14 mouse cellular contexts compared by ENCODE assay signal in genomic region chr3:144400374-144400773, GRCm38 (mm10).
A peak's percentile ranks its signal among the peaks of the same experiment; 100 is the strongest.
DNase-seq lines count a peak whose midpoint lies in the region; ATAC-seq and TF ChIP-seq lines count a peak whose summit lies in the region.
"Had no signal": no experiment of that assay in that cellular context is flagged by ENCODE, and none has a peak within 500 bp of the region (broad histone marks: within the 10 kb centered on the region; RNA-seq: fewer than 3 reads in every experiment).

No protein-coding gene starts in this region.

- peaks cover 9% of the 10 kb centered on the region; the same call in 1 of the 2 replicates for H3K4me1 ChIP-seq in heart, postnatal 0 days (ENCODE audit: control insufficient read depth, insufficient read depth)
- H3K4me1 ChIP-seq in liver, embryonic 16.5 days (ENCODE audit: control insufficient read depth, low read depth, low read length): peaks cover 6% of the 10 kb centered on the region
- no peaks in the 10 kb centered on the region for H3K4me1 ChIP-seq in forebrain, embryonic 11.5 days (replicated peaks; ENCODE audit: control insufficient read depth, insufficient read depth, low read length)
- no peaks in the 10 kb centered on the region for H3K4me1 ChIP-seq in kidney, embryonic 16.5 days (ENCODE audit: insufficient read depth, low read length)

- no peak overlapping the region for H3K27ac ChIP-seq in heart, postnatal 0 days (ENCODE audit: low read depth)
- no peak overlapping the region for H3K27ac ChIP-seq in liver, embryonic 16.5 days (ENCODE audit: low read length)
- no peak overlapping the region for H3K27ac ChIP-seq in forebrain, embryonic 11.5 days (ENCODE audit: low read depth, low read length)
- no peak overlapping the region for H3K27ac ChIP-seq in kidney, embryonic 16.5 days (ENCODE audit: low read length)
- H3K27ac ChIP-seq: hindbrain, embryonic 13.5 days; intestine, embryonic 15.5 days; liver, embryonic 14.5 days; midbrain, embryonic 12.5 days; stomach, embryonic 15.5 days had no signal

- no peak overlapping the region for H3K9ac ChIP-seq in heart, postnatal 0 days (replicated peaks; ENCODE audit: low read depth, low read length)
- no peak overlapping the region for H3K9ac ChIP-seq in liver, embryonic 16.5 days (ENCODE audit: low read depth, low read length)
- no peak overlapping the region for H3K9ac ChIP-seq in forebrain, embryonic 11.5 days (ENCODE audit: low read length)
- H3K9ac ChIP-seq in kidney, embryonic 16.5 days (replicated peaks; ENCODE audit: low read length): no peak overlapping the region
- H3K9ac ChIP-seq: intestine, embryonic 15.5 days; liver, embryonic 14.5 days; midbrain, embryonic 12.5 days; stomach, embryonic 15.5 days had no signal

- H3K36me3 ChIP-seq in heart, postnatal 0 days (replicated peaks; ENCODE audit: control insufficient read depth, insufficient read depth, low read length): no peaks in the 10 kb centered on the region
- H3K36me3 ChIP-seq in liver, embryonic 16.5 days (ENCODE audit: control insufficient read depth, insufficient read depth): no peaks in the 10 kb centered on the region
- no peaks in the 10 kb centered on the region for H3K36me3 ChIP-seq in forebrain, embryonic 11.5 days (ENCODE audit: control insufficient read depth, insufficient read depth, low read length)
- no peaks in the 10 kb centered on the region for H3K36me3 ChIP-seq in kidney, embryonic 16.5 days (ENCODE audit: insufficient read depth, low read length)
- H3K36me3 ChIP-seq: hindbrain, embryonic 13.5 days; intestine, embryonic 15.5 days; midbrain, embryonic 12.5 days; stomach, embryonic 15.5 days had no signal

- TF ChIP-seq EP300 in heart, postnatal 0 days (IDR thresholded peaks at IDR 0.05; ENCODE audit: low read depth): no peak

- H3K27me3 ChIP-seq in heart, postnatal 0 days (ENCODE audit: control insufficient read depth, insufficient read depth, low read length): no peaks in the 10 kb centered on the region
- no peaks in the 10 kb centered on the region for H3K27me3 ChIP-seq in liver, embryonic 16.5 days (ENCODE audit: control insufficient read depth, insufficient read depth, low read depth, low read length)
- H3K27me3 ChIP-seq in forebrain, embryonic 11.5 days (ENCODE audit: control insufficient read depth, insufficient read depth, low read length): no peaks in the 10 kb centered on the region
- H3K27me3 ChIP-seq in kidney, embryonic 16.5 days (ENCODE audit: insufficient read depth, low read length): no peaks in the 10 kb centered on the region
- H3K27me3 ChIP-seq: hindbrain, embryonic 13.5 days; intestine, embryonic 15.5 days; midbrain, embryonic 12.5 days; Patski; stomach, embryonic 15.5 days had no signal

- no peak for TF ChIP-seq CTCF in heart, postnatal 0 days (IDR thresholded peaks at IDR 0.05; ENCODE audit: low read depth)

- peak; percentile 12 for DNase-seq in adrenal gland, postnatal 14 days
- no peak for DNase-seq in adrenal gland, postnatal 4 days (ENCODE audit: low spot score in 2 of 2)
- peak; percentile 26 for DNase-seq in heart, adult 8-10 months (ENCODE audit: low spot score)
- peak; percentile 69 for DNase-seq in heart, postnatal 0 days (ENCODE audit: low spot score)
- DNase-seq in forebrain, embryonic 11.5 days (ENCODE audit: low spot score): no peak

- 24% methylated on average over 8 of the region's 8 CpGs for WGBS in heart, postnatal 0 days
- 38% methylated on average over 8 of the region's 8 CpGs for WGBS in liver, embryonic 16.5 days (ENCODE audit: insufficient replicate concordance)
- WGBS in forebrain, embryonic 11.5 days: 82% methylated on average over 8 of the region's 8 CpGs
- 63% methylated on average over 8 of the region's 8 CpGs for WGBS in kidney, embryonic 16.5 days

- peak; percentile 74 for ATAC-seq in heart, postnatal 0 days (ENCODE audit: insufficient read depth, low read depth)
- ATAC-seq in liver, embryonic 16.5 days (ENCODE audit: low read depth): peak; percentile 32; the same call in 1 of the 2 replicates
- ATAC-seq in forebrain, embryonic 11.5 days (replicated peaks; ENCODE audit: low FRiP score): no peak
- ATAC-seq in kidney, embryonic 16.5 days (ENCODE audit: low FRiP score, low TSS enrichment): no peak
- no peak for ATAC-seq in megakaryocyte progenitor cell, adult 5-6 weeks (replicated peaks; ENCODE audit: poor library complexity)

- no peak overlapping the region for H3K4me2 ChIP-seq in heart, postnatal 0 days (ENCODE audit: low read depth, low read length)
- no peak overlapping the region for H3K4me2 ChIP-seq in liver, embryonic 16.5 days (ENCODE audit: low read depth, low read length)
- no peak overlapping the region for H3K4me2 ChIP-seq in forebrain, embryonic 11.5 days (ENCODE audit: low read depth, low read length, severe bottlenecking)
- no peak overlapping the region for H3K4me2 ChIP-seq in kidney, embryonic 16.5 days (replicated peaks; ENCODE audit: low read depth, low read length)

- no peaks in the 10 kb centered on the region for H3K9me3 ChIP-seq in heart, postnatal 0 days (replicated peaks; ENCODE audit: control insufficient read depth, low read length)
- H3K9me3 ChIP-seq in liver, embryonic 16.5 days (replicated peaks; ENCODE audit: control insufficient read depth, low read length): no peaks in the 10 kb centered on the region
- no peaks in the 10 kb centered on the region for H3K9me3 ChIP-seq in forebrain, embryonic 11.5 days (ENCODE audit: control insufficient read depth, low read length)
- no peaks in the 10 kb centered on the region; the same call in 1 of the 2 replicates for H3K9me3 ChIP-seq in kidney, embryonic 16.5 days (ENCODE audit: low read length)
- H3K9me3 ChIP-seq: intestine, embryonic 15.5 days; midbrain, embryonic 12.5 days; stomach, embryonic 15.5 days had no signal

- H3K4me3 ChIP-seq in heart, postnatal 0 days (ENCODE audit: low read depth, low read length): no peak overlapping the region
- H3K4me3 ChIP-seq in liver, embryonic 16.5 days (ENCODE audit: low read depth, low read length): no peak overlapping the region
- no peak overlapping the region for H3K4me3 ChIP-seq in forebrain, embryonic 11.5 days (ENCODE audit: low read depth, low read length)
- no peak overlapping the region for H3K4me3 ChIP-seq in kidney, embryonic 16.5 days (ENCODE audit: low read length)

Comparison
In these comparisons a context has a peak if more than half of its experiments do, and no peak if none do; other contexts are left out.
1. DNase-seq: peak in adrenal gland, postnatal 14 days (single experiment), heart, adult 8-10 months (single experiment) and heart, postnatal 0 days (single experiment); none in adrenal gland, postnatal 4 days (0 of 2) and forebrain, embryonic 11.5 days (single experiment).
2. ATAC-seq: peak in heart, postnatal 0 days (single experiment) and liver, embryonic 16.5 days (single experiment); none in forebrain, embryonic 11.5 days (single experiment), kidney, embryonic 16.5 days (single experiment) and megakaryocyte progenitor cell, adult 5-6 weeks (single experiment).